Mouse (Mus musculus) urinary bladder, postnatal 4 days (tissue): ENCODE results near the gene Irak2.

ENCODE experiments used
- DNase-seq, 2 experiments: peaks; one replicate each; pipeline ENCODE4 v3.0.0; 2021 to 2022; ENCODE audit warnings: low spot score in 2 of 2

Gene Irak2

DNA sequence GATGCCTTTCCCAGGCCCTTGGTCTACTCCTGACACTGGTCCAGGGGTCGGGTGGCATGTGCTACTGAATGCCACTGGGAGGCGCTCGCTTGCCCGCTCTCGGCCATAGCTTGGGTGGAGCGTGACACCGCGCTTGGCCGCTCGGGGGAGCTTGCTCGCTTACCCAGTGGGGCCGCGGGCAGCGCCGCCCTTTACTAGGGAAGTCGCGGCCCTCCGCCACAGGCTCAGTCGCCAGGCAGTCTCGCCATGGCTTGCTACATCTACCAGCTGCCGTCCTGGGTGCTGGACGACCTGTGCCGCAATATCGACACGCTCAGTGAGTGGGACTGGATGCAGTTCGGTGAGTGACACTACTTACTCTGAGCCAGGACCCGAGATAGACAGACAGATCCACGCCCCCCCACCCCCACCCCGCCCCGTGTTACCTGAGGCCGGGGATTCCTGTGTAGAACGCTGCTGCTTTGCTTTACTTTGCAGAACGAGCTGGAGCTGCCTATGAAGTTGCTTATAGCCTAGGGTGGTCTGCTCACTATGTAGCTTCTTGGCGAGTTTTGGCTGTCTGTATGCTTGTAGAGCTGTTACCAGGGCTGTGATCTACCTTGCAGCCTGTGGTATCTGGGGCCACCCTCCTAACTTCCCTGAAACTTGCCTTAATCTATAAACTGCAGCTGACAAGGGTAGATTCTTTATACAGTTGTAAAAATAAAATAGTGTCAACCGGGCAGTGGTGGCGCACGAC lies at the start of gene Irak2:
TSS of gene Irak2 (plus strand) at position 166 of the 739 bp plus-strand sequence.
- peak; percentile 90 to 95 for DNase-seq

GRCm38 (mm10) chr6:113592637-113593036 lies 45.6 kb upstream of the Irak2 start:
- DNase-seq = no peak

DNA sequence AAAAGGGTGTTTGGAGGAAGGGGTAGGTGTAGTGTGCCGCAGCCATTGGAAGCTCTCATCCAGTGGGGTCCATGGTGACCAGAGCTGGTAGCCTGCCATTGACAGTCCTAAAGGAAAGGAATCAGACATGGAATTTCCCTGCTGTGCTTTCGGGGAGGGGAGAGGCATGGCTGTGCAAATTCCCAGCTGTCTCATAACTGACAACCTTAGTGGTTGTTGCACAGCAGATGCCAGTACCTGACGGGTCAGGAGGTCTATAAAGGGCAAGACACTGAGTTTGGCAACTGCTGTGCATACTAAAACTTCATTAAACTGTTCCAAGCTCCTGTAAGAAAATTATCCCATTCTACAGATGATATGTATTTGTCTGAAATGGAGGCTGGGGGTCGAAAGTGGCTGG lies 40.3 kb upstream of the Irak2 start:
- DNase-seq = no peak

GRCm38 (mm10) chr6:113599833-113600232 lies 38.4 kb upstream of the Irak2 start:
- peak in 1 of 2 experiments; percentile 39 for DNase-seq

GRCm38 (mm10) chr6:113600543-113601139 lies 37.6 kb upstream of the Irak2 start, which contains the start of gene Fancd2os:
Fancd2os (minus strand) TSS chr6:113600715.
- no peak for DNase-seq

DNA sequence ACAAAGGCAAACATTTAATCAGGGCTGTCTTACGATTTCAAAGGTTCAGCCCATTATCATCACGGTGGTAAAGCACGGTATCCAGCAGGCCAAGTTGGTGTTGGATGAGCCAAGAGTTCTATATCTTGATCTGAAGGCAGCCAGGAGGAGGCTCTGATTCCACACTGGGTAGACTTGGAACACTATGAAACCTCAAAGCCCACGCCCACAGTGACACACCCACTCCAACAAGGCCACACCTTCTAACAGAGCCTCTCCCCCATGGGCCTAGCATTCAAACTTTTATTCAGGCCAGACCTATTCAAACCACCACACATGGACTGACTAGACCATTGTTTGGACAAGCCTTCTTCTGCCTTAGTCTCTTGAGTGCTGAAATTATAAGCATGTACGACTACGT lies 35.4 kb upstream of the Irak2 start:
- no peak for DNase-seq

DNA sequence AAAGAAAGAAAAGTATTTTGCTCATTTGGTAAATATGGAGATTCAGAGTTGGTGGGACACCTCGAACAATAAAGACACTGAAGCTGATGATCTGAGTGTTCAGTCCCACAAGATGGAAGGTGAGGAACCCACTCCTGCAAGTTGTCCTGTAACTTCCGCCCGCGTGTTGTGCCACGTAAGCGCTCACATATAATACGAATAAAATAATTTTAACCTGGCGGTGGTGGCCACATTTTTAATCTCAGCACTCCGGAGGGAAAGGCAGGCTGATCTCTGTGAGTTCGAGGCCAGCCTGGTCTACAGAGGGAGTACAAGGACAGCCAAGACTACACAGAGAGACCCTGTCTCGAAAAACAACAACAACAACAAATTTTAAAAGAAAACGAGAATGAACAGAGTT lies 34.3 kb upstream of the Irak2 start:
- no peak for DNase-seq

GRCm38 (mm10) chr6:113604432-113605223 lies 33.6 kb upstream of the Irak2 start, which contains the start of gene Brk1:
Brk1 (plus strand) TSS chr6:113604772.
- peak; percentile 80 to 84 for DNase-seq

- no peak for DNase-seq
These were observed 33.1 kb upstream of the Irak2 start for GRCm38 (mm10) chr6:113605224-113605545.

DNA sequence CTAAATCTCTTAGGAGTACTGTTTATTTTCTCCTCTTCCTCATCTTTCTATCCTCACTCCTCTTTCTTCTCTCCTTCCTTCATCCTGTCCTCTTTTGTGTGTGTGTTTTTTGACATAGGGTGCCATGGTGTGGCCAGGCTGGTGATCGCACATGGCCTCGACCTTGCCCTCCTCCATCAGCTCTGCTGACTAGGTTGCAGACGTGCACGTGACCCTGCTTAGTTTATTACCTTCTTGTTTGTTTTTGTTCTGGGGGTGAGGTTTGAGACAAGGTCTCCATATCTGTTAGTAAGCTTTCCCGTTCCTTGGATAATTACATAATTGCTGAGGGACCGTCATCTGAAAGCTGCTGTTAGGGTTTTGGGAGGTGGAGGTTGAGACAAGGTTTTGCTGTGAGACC lies 29.4 kb upstream of the Irak2 start:
- DNase-seq = no peak

- no peak for DNase-seq
These were observed 29.0 kb upstream of the Irak2 start for GRCm38 (mm10) chr6:113609293-113609692.

DNA sequence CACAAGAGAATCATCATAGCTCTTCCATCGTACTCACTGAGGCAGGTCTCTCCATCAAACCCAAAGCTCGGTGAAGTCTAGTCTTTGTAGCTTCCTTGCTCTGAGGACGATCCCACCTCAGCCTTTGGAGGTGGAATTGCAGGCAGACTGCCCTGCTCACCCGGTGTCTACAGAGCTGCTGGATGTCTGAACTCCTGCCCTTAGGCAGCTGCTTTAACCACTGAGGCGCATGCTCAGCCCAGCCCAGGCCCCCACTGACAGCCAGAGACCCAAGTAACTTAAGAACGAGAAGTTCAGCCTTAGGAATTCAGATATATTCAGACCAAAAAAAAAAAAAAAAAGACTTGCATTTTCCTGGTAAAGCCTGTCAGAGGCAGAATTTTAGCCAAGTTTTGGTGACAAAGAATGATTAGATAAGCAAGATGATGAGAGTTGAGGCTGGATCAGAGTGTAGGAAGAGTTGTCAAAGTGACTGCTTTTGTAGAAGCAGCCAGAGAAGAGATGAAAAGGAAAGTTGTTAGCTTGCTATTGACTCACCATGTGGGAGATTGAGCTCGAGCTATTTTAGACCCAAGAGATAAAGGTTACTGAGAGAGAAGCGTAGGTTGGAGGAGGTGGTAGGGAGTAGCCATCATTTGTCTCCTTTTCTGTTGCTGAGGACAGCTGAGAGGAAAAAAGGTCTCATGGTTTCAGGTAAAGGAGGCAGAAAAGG lies 25.9 kb upstream of the Irak2 start:
- DNase-seq = no peak

- DNase-seq = no peak
These were observed 24.1 kb upstream of the Irak2 start for GRCm38 (mm10) chr6:113614152-113614551.

DNA sequence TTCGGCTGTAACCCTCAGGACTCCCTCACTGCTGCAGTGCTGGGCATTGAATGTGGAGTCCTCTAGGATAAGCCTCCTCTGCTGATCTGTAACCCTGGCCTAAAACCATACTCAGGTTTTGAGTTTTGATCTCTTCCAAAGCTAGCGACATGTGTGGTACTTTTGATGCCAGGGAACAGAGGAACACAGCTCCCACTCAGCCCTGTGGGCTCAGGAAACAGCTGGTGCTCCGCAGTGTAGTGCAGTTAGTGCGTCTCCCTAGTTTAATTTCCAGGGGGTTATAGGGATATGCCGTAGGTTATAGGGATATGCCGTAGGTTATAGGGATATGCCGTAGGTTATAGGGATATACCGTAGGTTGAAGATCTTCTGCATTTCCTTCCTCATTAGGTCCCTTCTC lies 23.3 kb upstream of the Irak2 start:
- DNase-seq = no peak

- DNase-seq = no peak
These were observed 22.8 kb upstream of the Irak2 start for GRCm38 (mm10) chr6:113615489-113615888.

DNA sequence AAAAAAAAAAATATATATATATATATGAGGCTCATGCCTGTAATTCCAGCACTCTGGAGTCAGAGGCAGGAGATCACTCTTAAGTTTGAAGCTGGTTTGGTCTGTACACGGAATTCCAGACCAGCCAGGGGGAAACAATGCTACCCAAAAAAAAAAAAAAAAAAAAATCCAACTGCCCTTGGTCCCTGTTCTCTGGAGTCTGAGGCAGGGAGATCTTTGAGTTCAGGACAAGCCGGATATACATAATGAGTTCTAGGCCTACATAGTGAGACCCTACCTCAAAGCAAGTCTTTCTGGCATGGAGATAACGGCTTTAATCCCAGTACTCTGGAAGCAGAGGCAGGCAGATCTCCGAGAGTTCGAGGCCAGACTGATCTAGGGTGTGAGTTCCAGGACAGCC lies 14.9 kb upstream of the Irak2 start:
- no peak for DNase-seq

DNA sequence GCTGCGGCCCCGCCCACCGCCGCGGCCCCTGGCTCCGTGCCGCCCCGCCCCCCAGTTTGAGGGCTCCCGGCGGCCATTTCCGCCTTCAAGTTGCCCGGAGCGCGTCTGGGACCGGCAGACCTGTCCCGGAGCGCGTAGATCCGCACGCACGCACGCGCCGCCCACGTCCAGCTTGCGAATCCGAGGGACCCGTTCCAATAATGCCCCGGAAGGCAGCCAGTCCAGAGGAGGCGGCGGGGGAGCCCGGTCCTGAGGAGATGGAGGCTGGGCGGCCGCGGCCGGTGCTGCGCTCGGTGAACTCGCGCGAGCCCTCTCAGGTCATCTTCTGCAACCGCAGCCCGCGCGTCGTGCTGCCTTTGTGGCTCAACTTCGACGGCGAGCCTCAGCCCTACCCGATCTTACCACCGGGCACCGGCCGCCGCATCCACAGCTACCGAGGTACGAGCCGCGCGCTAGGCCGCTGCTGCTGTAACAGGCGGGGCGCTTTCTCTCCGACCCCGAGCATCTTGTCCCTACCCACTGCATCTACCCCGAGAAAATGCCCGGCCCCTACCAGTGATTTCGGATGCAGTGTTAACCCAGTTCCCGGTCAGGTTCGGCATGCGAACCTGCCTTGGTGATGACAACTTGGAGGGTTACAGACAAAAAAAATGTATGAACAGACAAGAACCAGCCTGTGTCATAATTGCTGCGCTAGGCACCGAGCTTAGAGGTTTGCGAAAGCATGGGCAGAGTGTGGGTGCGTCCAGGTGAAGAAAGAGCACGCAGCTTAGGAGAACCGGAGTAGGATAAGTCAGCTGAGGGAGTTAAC lies 14.1 kb upstream of the Irak2 start, which contains the start of gene Vhl:
TSS of gene Vhl (plus strand) at position 19 of the 811 bp plus-strand sequence.
- peak; percentile 85 to 87 for DNase-seq

GRCm38 (mm10) chr6:113624989-113625770 lies 13.1 kb upstream of the Irak2 start:
- no peak for DNase-seq

DNA sequence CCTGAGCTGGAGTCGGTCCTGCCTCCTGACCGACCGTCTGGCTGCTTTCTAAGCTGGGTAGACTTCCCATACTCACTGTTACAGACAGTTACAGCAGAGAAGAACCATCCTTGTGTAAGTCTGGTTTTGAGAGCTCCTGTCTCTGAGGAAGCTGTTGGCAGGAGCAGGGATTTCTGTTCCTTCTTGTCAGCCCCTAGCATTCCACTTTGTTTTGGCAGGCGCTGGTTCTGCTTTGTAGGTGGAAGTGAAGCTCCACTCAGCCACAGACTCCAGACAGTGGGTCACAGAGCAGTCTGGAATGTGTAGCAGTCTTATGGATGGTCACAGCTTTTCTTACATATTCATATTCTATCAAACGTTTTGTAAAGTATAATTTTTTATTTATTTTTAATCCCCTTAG lies 7.9 kb upstream of the Irak2 start:
- DNase-seq = no peak

- no peak for DNase-seq
These were observed 5.4 kb upstream of the Irak2 start for GRCm38 (mm10) chr6:113632863-113633262.
